Comparison of ENCODE assay signal across 14 mouse cellular contexts in the genomic region with DNA sequence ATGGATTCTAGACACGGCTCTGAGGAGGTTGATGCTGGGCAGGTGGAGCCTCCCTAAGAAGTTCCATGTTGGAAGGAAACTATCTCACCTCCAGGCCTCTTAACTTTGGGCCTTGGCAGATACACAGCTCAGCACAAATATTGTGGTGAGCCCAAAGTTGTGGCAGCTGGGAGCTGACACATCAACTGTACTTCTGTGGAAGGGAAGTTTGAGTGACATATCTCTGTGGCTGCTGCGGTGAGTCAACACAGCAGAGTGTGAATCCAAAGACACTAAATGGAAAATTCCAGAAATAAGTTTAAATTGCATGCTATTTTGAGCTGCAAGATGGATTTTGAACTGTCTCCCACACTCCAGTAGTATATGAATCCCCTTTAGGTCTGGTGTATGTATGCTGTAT. TPM values are rescaled to one million over a fixed set of nuclear protein-coding genes. Genes with fewer than 3 reads are reported as not detected.
DNase-seq lines count a peak whose midpoint lies in the region; ATAC-seq lines count a peak whose summit lies in the region.
"Had no signal": no experiment of that assay in that cellular context is flagged by ENCODE, and none has a peak within 500 bp of the region (broad histone marks: within the 10 kb centered on the region; RNA-seq: fewer than 3 reads in every experiment).

No protein-coding gene starts in this region.

- peaks cover 31% of the 10 kb centered on the region for H3K4me1 ChIP-seq in liver, embryonic 13.5 days (replicated peaks)
- no peaks in the 10 kb centered on the region for H3K4me1 ChIP-seq in hindbrain, embryonic 14.5 days (replicated peaks; ENCODE audit: control insufficient read depth, insufficient read depth, low read length)
- H3K4me1 ChIP-seq: intestine, embryonic 15.5 days had no signal

- ATAC-seq in liver, embryonic 13.5 days (ENCODE audit: low read depth), result peak; percentile 50; the same call in 1 of the 2 replicates
- no peak for ATAC-seq in hindbrain, embryonic 14.5 days (ENCODE audit: low FRiP score)
- ATAC-seq: intestine, embryonic 15.5 days had no signal

- H3K27ac ChIP-seq in liver, embryonic 13.5 days, result no peak overlapping the region
- no peak overlapping the region for H3K27ac ChIP-seq in hindbrain, embryonic 14.5 days
- H3K27ac ChIP-seq: intestine, embryonic 15.5 days; kidney, postnatal 0 days; limb, embryonic 10.5 days had no signal

- H3K4me3 ChIP-seq in liver, embryonic 13.5 days (replicated peaks), result no peak overlapping the region
- H3K4me3 ChIP-seq in hindbrain, embryonic 14.5 days (replicated peaks; ENCODE audit: low read length), result no peak overlapping the region
- H3K4me3 ChIP-seq: intestine, embryonic 15.5 days; limb, embryonic 10.5 days had no signal

- H3K36me3 ChIP-seq in liver, embryonic 13.5 days, result no peaks in the 10 kb centered on the region; the same call in 1 of the 2 replicates
- no peaks in the 10 kb centered on the region for H3K36me3 ChIP-seq in hindbrain, embryonic 14.5 days (replicated peaks; ENCODE audit: control insufficient read depth, insufficient read depth)
- H3K36me3 ChIP-seq: intestine, embryonic 15.5 days had no signal

- no peaks in the 10 kb centered on the region for H3K9me3 ChIP-seq in liver, embryonic 13.5 days (replicated peaks)
- H3K9me3 ChIP-seq in hindbrain, embryonic 14.5 days (ENCODE audit: control insufficient read depth, low read length), result 0 out of 2 replicates have a peak, but pooled peaks cover 3% of the 10 kb centered on the region
- H3K9me3 ChIP-seq: G1E; intestine, embryonic 15.5 days; limb, embryonic 10.5 days had no signal

- H3K4me2 ChIP-seq in liver, embryonic 13.5 days, result no peak overlapping the region
- no peak overlapping the region for H3K4me2 ChIP-seq in hindbrain, embryonic 14.5 days (replicated peaks)
- H3K4me2 ChIP-seq: intestine, embryonic 15.5 days; lung, embryonic 14.5 days had no signal

- no peak overlapping the region for H3K9ac ChIP-seq in liver, embryonic 13.5 days
- H3K9ac ChIP-seq in hindbrain, embryonic 14.5 days, result no peak overlapping the region
- H3K9ac ChIP-seq: intestine, embryonic 15.5 days; lung, embryonic 14.5 days had no signal

- WGBS in liver, embryonic 13.5 days (ENCODE audit: insufficient replicate concordance), result 47% methylated on average over 2 of the region's 2 CpGs
- WGBS in hindbrain, embryonic 14.5 days, result 100% methylated on average over 2 of the region's 2 CpGs

- no peaks in the 10 kb centered on the region for H3K27me3 ChIP-seq in liver, embryonic 13.5 days
- H3K27me3 ChIP-seq in hindbrain, embryonic 14.5 days (ENCODE audit: control insufficient read depth, insufficient read depth, low read length), result no peaks in the 10 kb centered on the region
- H3K27me3 ChIP-seq: intestine, embryonic 15.5 days had no signal

- peak; percentile 40 for DNase-seq in right cerebral cortex, adult 18-20 months
- no peak for DNase-seq in right cerebral cortex, postnatal 4 days
- peak; percentile 56 for DNase-seq in MEL-GATA-1-ER (ENCODE audit: extremely low read depth, low read depth)
- no peak for DNase-seq in liver, embryonic 13.5 days
- DNase-seq in adrenal gland, postnatal 10 days, result no peak
- DNase-seq in hindbrain, embryonic 14.5 days (ENCODE audit: low spot score), result no peak
- no peak for DNase-seq in adrenal gland, postnatal 25 days
- DNase-seq: heart, adult 18-20 months; heart, postnatal 10 days; lung, embryonic 14.5 days had no signal

RNA-seq across cellular contexts. Expression of a gene that starts 34.8 kb away (rescaled TPM):
- polyA plus RNA-seq in liver, embryonic 13.5 days (2015; fragmentation: Nextera tagmentation; extraction: Ambion mirVana), result 2.5 and 2.9 TPM in 2 replicates
- total RNA-seq in adrenal gland, postnatal 10 days (2021), result 10 to 100 TPM; 24.1 to 25.5 TPM
- 19.0 and 23.5 TPM in 2 replicates for polyA plus RNA-seq in hindbrain, embryonic 14.5 days (2014; fragmentation: Nextera tagmentation; extraction: Ambion mirVana)
- total RNA-seq in adrenal gland, postnatal 25 days (2021), result 27.8 and 30.2 TPM in 2 replicates

Comparison
In these comparisons a context has a peak if more than half of its experiments do, and no peak if none do; other contexts are left out.
1. DNase-seq: peak in right cerebral cortex, adult 18-20 months (single experiment) and MEL-GATA-1-ER (single experiment); none in right cerebral cortex, postnatal 4 days (single experiment), liver, embryonic 13.5 days (single experiment), adrenal gland, postnatal 10 days (single experiment), hindbrain, embryonic 14.5 days (single experiment) and adrenal gland, postnatal 25 days (single experiment).